Mouse (Mus musculus) testis, adult 2 months (tissue): ENCODE measurements around the gene Nmnat1. TPM values are rescaled to one million over a fixed set of nuclear protein-coding genes. Genes with fewer than 3 reads are reported as not detected.
A peak's percentile ranks its signal among the peaks of the same experiment; 100 is the strongest.
"Not testable (repeated sequence)": the region's sequence is repeated elsewhere in the genome, so short reads cannot be mapped to it uniquely, and the experiment has no call there.

Source experiments
- H3K27ac ChIP-seq: fragments of 200-500 bp; 2 replicates; pipeline ENCODE4 v1.5.1; 2012; ENCODE audit warnings: low read depth, low read length; ENCODE audit not compliant: control insufficient read depth, insufficient read depth
- H3K27me3 ChIP-seq: fragments of 200-500 bp; 2 replicates; pipeline ENCODE4 v1.6.1; 2012; ENCODE audit warnings: mild to moderate bottlenecking, low read length, moderate library complexity; ENCODE audit not compliant: control insufficient read depth, insufficient read depth
- H3K36me3 ChIP-seq: fragments of 200-500 bp; 2 replicates; pipeline ENCODE4 v1.6.1; 2012; ENCODE audit warnings: mild to moderate bottlenecking, low read length; ENCODE audit not compliant: control insufficient read depth, insufficient read depth
- H3K4me1 ChIP-seq: fragments of 200-500 bp; 2 replicates; pipeline ENCODE4 v1.6.1; 2012; ENCODE audit warnings: low read length; ENCODE audit not compliant: control insufficient read depth, insufficient read depth
- H3K4me3 ChIP-seq: fragments of 200-500 bp; 2 replicates; pipeline ENCODE4 v1.5.1; 2012; ENCODE audit warnings: low read depth, mild to moderate bottlenecking, low read length, moderate library complexity, mixed read lengths; ENCODE audit not compliant: control insufficient read depth
- CTCF ChIP-seq: fragments of 200-500 bp; IDR thresholded peaks from 2 replicates; pipeline ENCODE4 v1.5.1; 2012; ENCODE audit warnings: low read depth, mild to moderate bottlenecking, inconsistent platforms, low read length, moderate library complexity; ENCODE audit not compliant: control insufficient read depth, insufficient read depth, insufficient replicate concordance
- POLR2A ChIP-seq: fragments of 200-500 bp; IDR thresholded peaks from 2 replicates; pipeline ENCODE4 v1.6.1; 2012; ENCODE audit warnings: low read depth, mild to moderate bottlenecking, inconsistent platforms, low read length, moderate library complexity; ENCODE audit not compliant: control insufficient read depth
- polyA plus RNA-seq: library from polyadenylated mRNA; depleted of rRNA; stranded (reverse); fragments of >200 nt; gene quantifications from 2 replicates; pipeline ENCODE4 v1.2.3, GENCODE M21; 2012

Gene Nmnat1
- polyA plus RNA-seq, 1 experiment: 30.2 TPM

GRCm38 (mm10) chr4:149463435-149463950, 21.5 kb downstream of the Nmnat1 start:
- Histone ChIP-seq H3K36me3 (no peaks in the 10 kb centered on the region), H3K4me3 (no peak overlapping the region), H3K27ac (no peak overlapping the region), H3K27me3 (no peaks in the 10 kb centered on the region), H3K4me1 (peaks cover 2% of the 10 kb centered on the region)
- TF ChIP-seq POLR2A (no peak), CTCF (no peak)

- no peak overlapping the region for H3K4me3 ChIP-seq
- H3K27me3 ChIP-seq: no peaks in the 10 kb centered on the region
- TF ChIP-seq POLR2A (no peak), CTCF (no peak)
- peaks cover 2% of the 10 kb centered on the region for H3K4me1 ChIP-seq
- no peak overlapping the region for H3K27ac ChIP-seq
- H3K36me3 ChIP-seq: no peaks in the 10 kb centered on the region
Measured at GRCm38 (mm10) chr4:149462305-149462971, 22.6 kb downstream of the Nmnat1 start.

DNA sequence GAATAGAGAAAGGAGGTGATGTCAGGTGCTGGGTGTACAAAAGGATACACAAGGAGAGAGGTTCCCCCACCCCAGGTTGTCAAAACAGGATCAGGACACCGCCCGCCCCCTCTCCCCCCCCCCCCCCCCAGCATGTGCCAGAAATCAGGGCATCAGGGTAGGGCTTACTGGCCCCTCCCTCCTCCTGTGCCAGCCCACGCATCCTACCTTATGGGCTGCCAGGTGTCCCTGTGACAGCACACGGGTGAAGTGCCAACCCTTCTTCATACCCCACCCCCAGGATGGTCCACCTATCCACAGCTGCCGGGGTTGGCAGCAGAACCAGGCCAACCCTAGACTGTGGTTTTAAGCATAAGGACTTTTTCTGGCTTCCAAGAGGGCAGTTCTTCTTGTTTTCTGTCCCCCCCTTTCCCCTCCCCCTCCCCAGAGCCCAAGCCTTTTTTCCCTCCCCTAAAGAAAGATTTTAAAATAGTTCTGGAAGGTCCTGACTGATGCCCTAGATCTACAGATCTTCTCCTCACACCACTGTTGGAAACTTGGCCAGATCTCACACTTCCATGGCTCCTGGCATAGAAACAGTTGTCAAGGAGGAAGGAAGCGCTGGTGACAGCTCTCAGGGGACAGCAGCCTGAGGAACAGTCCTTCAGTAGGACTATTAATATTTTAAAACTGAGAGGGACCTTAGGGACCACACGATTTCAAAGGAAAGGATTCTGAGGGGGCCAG, 23.3 kb downstream of the Nmnat1 start:
- no peak overlapping the region for H3K27ac ChIP-seq
- peaks cover 4% of the 10 kb centered on the region for H3K4me1 ChIP-seq
- TF ChIP-seq CTCF: no peak
- no peak for TF ChIP-seq POLR2A
- no peaks in the 10 kb centered on the region for H3K27me3 ChIP-seq
- no peak overlapping the region for H3K4me3 ChIP-seq
- no peaks in the 10 kb centered on the region for H3K36me3 ChIP-seq

GRCm38 (mm10) chr4:149460475-149460874, 24.5 kb downstream of the Nmnat1 start:
- not testable (repeated sequence) for H3K27ac ChIP-seq, H3K36me3 ChIP-seq, H3K4me3 ChIP-seq, H3K27me3 ChIP-seq, H3K4me1 ChIP-seq

GRCm38 (mm10) chr4:149459425-149459824, 25.6 kb downstream of the Nmnat1 start:
- H3K27ac ChIP-seq: no peak overlapping the region
- H3K36me3 ChIP-seq: no peaks in the 10 kb centered on the region
- TF ChIP-seq CTCF (no peak), POLR2A (no peak)
- no peaks in the 10 kb centered on the region for H3K27me3 ChIP-seq
- peaks cover 4% of the 10 kb centered on the region for H3K4me1 ChIP-seq
- no peak overlapping the region for H3K4me3 ChIP-seq

DNA sequence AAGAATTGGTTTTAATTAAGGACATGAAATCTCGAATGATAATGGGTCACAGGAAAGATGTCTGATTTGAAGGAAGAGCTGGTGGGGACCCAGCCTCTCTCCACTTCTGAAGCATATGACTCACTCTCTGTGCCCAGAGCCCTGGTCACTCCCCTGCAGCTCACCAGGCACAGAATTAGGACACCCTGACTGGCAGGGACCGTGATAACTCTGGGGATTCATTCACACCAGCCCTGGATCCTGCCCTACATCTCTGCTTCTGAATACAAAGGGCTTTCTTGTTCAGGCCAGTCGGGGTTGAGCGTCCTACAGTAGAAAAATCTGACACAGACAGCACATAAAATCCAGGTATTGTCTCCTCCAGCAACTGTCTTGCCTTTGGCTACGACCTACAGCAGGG, 26.5 kb downstream of the Nmnat1 start:
- H3K27me3 ChIP-seq: no peaks in the 10 kb centered on the region
- no peak for TF ChIP-seq CTCF
- no peak for TF ChIP-seq POLR2A
- H3K36me3 ChIP-seq: no peaks in the 10 kb centered on the region
- H3K27ac ChIP-seq: no peak overlapping the region
- H3K4me1 ChIP-seq: peaks cover 4% of the 10 kb centered on the region
- H3K4me3 ChIP-seq: no peak overlapping the region

DNA sequence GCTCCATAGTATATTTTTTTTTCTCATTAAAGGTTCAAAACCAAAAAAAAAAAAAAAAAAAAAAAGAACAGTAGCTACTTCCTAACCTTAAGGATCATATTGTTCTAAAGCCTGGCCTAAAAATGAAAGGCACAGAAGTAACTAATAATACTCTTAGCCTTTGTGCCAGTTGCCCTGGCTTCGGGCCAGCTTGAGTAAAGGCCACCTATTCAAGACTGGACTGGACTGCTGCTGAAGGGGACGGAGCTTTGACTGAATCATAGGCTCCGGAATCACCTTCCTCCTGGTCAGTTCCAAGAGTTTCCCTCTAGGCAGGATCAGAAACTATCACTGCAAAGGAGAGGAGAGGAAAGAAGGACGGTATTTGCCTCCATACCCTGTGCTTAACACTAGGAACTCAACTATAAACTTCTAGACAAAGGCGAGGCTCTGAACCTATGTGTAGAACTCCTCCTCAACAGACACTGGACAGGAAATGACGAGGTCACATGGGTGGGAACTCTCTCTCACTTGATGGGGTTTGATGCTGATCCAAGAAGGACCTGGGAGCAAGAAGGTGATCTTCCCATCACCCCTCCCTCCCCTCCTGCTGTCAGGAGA, 27.1 kb downstream of the Nmnat1 start:
- H3K27me3 ChIP-seq: no peaks in the 10 kb centered on the region
- H3K27ac ChIP-seq: no peak overlapping the region
- TF ChIP-seq POLR2A (no peak), CTCF (no peak)
- no peak overlapping the region for H3K4me3 ChIP-seq
- peaks cover 4% of the 10 kb centered on the region for H3K4me1 ChIP-seq
- H3K36me3 ChIP-seq: no peaks in the 10 kb centered on the region

GRCm38 (mm10) chr4:149457163-149457562, 27.8 kb downstream of the Nmnat1 start:
- not testable (repeated sequence) for H3K36me3 ChIP-seq, H3K27me3 ChIP-seq, H3K4me1 ChIP-seq, H3K27ac ChIP-seq
- H3K4me3 ChIP-seq: peak overlapping the region; percentile 29; the same call in 1 of the 2 replicates
